Mouse (Mus musculus) stomach, postnatal 0 days (tissue): ENCODE results near the gene Rps12.

ENCODE experiments used
- CTCF ChIP-seq: IDR thresholded peaks from 2 replicates; pipeline ENCODE4 v1.5.1; 2016; ENCODE audit warnings: antibody characterized with exemption, low read depth, mild to moderate bottlenecking, moderate library complexity
- EP300 ChIP-seq: optimal IDR thresholded peaks from 2 replicates; pipeline ENCODE3; 2016; ENCODE audit warnings: antibody characterized with exemption

GRCm38 (mm10) chr10:23802911-23803310 is 15.8 kb upstream of the Rps12 start:
- TF ChIP-seq CTCF, result no peak
- no peak for TF ChIP-seq EP300
